Mouse (Mus musculus): ENCODE results near the gene Olig2. TPM values are rescaled to one million over a fixed set of nuclear protein-coding genes. Genes with fewer than 3 reads are reported as not detected.
A peak's percentile ranks its signal among the peaks of the same experiment; 100 is the strongest.

The Olig2 gene
- polyA plus RNA-seq, 1 experiment from 2014 or later = not detected

- WGBS = 79% methylated on average over 9 of the region's 9 CpGs
- H3K27me3 ChIP-seq (replicated peaks; ENCODE audit: insufficient read depth, low read length) = no peaks in the 10 kb centered on the region
- H3K4me1 ChIP-seq (ENCODE audit: insufficient read depth, low read depth, low read length) = no peaks in the 10 kb centered on the region
- no peak overlapping the region for H3K27ac ChIP-seq (ENCODE audit: low read length)
- TF ChIP-seq CTCF (IDR thresholded peaks at IDR 0.05) = no peak
- no peak for TF ChIP-seq EP300 (IDR thresholded peaks at IDR 0.05)
- no peak overlapping the region for H3K4me2 ChIP-seq (replicated peaks; ENCODE audit: low read depth, low read length)
- DNase-seq (ENCODE audit: low spot score) = no peak
- no peak overlapping the region for H3K4me3 ChIP-seq (ENCODE audit: low read depth, low read length)
- H3K36me3 ChIP-seq (ENCODE audit: insufficient read depth, low read length) = no peaks in the 10 kb centered on the region
- no peak for ATAC-seq
- H3K9me3 ChIP-seq (ENCODE audit: low read length) = no peaks in the 10 kb centered on the region
- H3K9ac ChIP-seq (replicated peaks; ENCODE audit: low read depth) = no peak overlapping the region
These were observed 33.5 kb upstream of the Olig2 start for GRCm38 (mm10) chr16:91191663-91192237.

DNA sequence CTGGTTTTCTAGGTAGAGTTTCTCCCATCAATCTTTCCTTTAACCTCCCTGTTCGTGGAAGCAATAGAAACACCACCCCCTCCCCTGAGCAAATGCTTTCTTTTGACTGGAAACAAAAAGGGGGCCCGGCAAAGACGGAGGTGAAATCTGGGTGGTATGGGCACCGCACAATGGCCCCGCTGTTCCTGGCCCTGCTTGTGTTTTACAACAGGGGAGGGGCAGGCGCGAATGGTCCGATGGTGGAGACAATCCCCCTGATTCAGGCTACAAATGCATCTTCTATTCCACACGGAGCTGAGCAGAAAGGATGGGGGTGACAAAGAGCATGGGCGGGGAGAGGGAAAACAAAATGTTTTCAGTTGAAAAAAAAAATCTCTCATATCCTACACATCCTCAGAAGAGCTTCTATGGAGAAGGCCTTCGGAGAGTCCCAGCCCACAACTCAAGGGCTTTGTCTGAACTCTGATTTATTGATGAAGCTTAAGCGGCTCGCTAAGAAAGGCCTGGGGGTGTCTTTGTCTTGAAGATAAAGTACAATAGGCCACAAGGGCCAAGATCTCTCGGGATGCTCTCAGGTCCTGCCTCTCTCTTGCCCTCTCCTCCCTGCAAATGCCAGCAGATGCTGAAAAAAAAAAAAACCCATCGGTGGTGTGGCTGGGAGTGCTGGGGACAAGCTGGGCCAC, 32.4 kb upstream of the Olig2 start:
- 49% methylated on average over 15 of the region's 15 CpGs for WGBS
- Histone ChIP-seq H3K9ac (replicated peaks; ENCODE audit: low read depth) (no peak overlapping the region), H3K9me3 (ENCODE audit: low read length) (no peaks in the 10 kb centered on the region), H3K27me3 (replicated peaks; ENCODE audit: insufficient read depth, low read length) (no peaks in the 10 kb centered on the region), H3K36me3 (ENCODE audit: insufficient read depth, low read length) (no peaks in the 10 kb centered on the region), H3K27ac (ENCODE audit: low read length) (no peak overlapping the region), H3K4me1 (ENCODE audit: insufficient read depth, low read depth, low read length) (no peaks in the 10 kb centered on the region), H3K4me3 (ENCODE audit: low read depth, low read length) (no peak overlapping the region), H3K4me2 (replicated peaks; ENCODE audit: low read depth, low read length) (no peak overlapping the region)
- ATAC-seq (no peak), DNase-seq (ENCODE audit: low spot score) (no peak)
- TF ChIP-seq CTCF (IDR thresholded peaks at IDR 0.05) (no peak), EP300 (IDR thresholded peaks at IDR 0.05) (no peak)

DNA sequence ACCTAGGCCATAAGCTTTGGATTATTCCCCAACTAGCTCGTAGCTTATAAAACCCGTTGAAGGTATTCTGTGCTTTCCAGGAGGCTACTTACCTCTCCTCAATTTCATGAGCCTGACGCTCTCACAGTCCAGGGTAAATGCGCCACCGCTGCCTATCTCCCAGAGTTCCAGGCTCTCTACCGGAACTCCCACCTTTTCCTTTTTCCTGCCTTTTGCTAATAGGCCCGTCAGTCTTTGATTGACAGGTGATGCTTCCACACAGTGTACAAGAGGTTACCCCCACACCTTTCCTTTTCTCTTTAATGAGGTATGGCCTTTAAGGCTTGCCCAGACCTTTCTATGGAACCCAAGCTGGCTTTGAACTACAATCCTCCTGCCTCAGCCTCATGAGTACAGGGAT, 25.4 kb upstream of the Olig2 start:
- TF ChIP-seq EP300 (IDR thresholded peaks at IDR 0.05) = no peak
- no peak for TF ChIP-seq CTCF (IDR thresholded peaks at IDR 0.05)
- H3K4me2 ChIP-seq (replicated peaks; ENCODE audit: low read depth, low read length) = no peak overlapping the region
- no peak overlapping the region for H3K27ac ChIP-seq (ENCODE audit: low read length)
- no peak overlapping the region for H3K4me3 ChIP-seq (ENCODE audit: low read depth, low read length)
- H3K36me3 ChIP-seq (ENCODE audit: insufficient read depth, low read length) = no peaks in the 10 kb centered on the region
- no peaks in the 10 kb centered on the region for H3K4me1 ChIP-seq (ENCODE audit: insufficient read depth, low read depth, low read length)
- H3K27me3 ChIP-seq (replicated peaks; ENCODE audit: insufficient read depth, low read length) = no peaks in the 10 kb centered on the region
- H3K9ac ChIP-seq (replicated peaks; ENCODE audit: low read depth) = no peak overlapping the region
- no peak for ATAC-seq
- H3K9me3 ChIP-seq (ENCODE audit: low read length) = no peaks in the 10 kb centered on the region
- no peak for DNase-seq (ENCODE audit: low spot score)
- 88% methylated on average over 7 of the region's 7 CpGs for WGBS

- WGBS = 72% methylated on average over 3 of the region's 3 CpGs
- Histone ChIP-seq H3K9me3 (ENCODE audit: low read length) (no peaks in the 10 kb centered on the region), H3K4me1 (ENCODE audit: insufficient read depth, low read depth, low read length) (no peaks in the 10 kb centered on the region), H3K27me3 (replicated peaks; ENCODE audit: insufficient read depth, low read length) (no peaks in the 10 kb centered on the region), H3K9ac (replicated peaks; ENCODE audit: low read depth) (no peak overlapping the region), H3K27ac (ENCODE audit: low read length) (no peak overlapping the region), H3K36me3 (ENCODE audit: insufficient read depth, low read length) (no peaks in the 10 kb centered on the region), H3K4me3 (ENCODE audit: low read depth, low read length) (no peak overlapping the region), H3K4me2 (replicated peaks; ENCODE audit: low read depth, low read length) (no peak overlapping the region)
- ATAC-seq (no peak), DNase-seq (ENCODE audit: low spot score) (no peak)
- TF ChIP-seq CTCF (IDR thresholded peaks at IDR 0.05) (no peak), EP300 (IDR thresholded peaks at IDR 0.05) (no peak)
These were observed 22.3 kb upstream of the Olig2 start for GRCm38 (mm10) chr16:91202989-91203388.

DNA sequence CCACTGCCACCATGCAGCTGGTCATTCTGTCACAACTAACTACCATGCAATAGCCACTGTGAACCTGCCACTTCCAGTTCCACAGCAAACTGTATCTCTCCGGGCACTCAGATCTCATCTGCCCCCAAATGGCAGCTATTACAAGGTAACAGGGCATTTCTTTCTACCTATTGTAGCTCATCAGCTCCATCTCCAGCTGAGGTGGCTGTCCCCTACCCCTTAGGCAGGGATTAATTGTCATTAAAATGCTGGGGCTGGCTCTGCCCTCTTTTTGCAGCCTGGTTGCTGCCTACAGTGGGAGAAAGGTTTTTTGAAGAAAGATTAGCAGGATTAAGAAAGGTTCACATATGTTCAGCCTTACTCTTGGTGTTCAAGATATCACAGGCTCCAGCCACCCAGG, 18.9 kb upstream of the Olig2 start:
- WGBS = 83% methylated on average over 1 of the region's 1 CpGs
- Histone ChIP-seq H3K27me3 (replicated peaks; ENCODE audit: insufficient read depth, low read length) (no peaks in the 10 kb centered on the region; the same call in 1 of the 2 replicates), H3K4me3 (ENCODE audit: low read depth, low read length) (no peak overlapping the region), H3K27ac (ENCODE audit: low read length) (no peak overlapping the region), H3K9me3 (ENCODE audit: low read length) (no peaks in the 10 kb centered on the region), H3K4me2 (replicated peaks; ENCODE audit: low read depth, low read length) (no peak overlapping the region), H3K9ac (replicated peaks; ENCODE audit: low read depth) (no peak overlapping the region), H3K36me3 (ENCODE audit: insufficient read depth, low read length) (no peaks in the 10 kb centered on the region), H3K4me1 (ENCODE audit: insufficient read depth, low read depth, low read length) (no peaks in the 10 kb centered on the region)
- TF ChIP-seq CTCF (IDR thresholded peaks at IDR 0.05) (no peak), EP300 (IDR thresholded peaks at IDR 0.05) (no peak)
- DNase-seq (ENCODE audit: low spot score) = no peak
- no peak for ATAC-seq

DNA sequence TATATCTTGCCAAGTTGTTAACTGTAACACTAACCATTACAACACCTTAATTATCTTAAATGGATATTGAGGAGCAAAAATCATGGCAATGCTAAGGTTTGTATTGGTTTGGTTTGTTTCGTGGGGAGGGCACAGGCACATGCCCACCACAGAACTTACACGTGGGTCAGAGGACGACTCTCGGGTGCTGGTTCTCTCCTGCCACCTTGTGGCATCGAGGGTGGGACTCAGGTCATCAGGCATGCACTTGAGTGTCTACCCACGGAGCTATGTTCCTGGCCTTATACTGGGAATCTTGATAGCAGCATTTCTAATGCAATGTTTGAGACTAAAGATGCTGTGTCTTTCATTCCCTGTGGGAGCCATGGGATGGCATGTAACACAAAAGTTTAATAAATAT, 8.2 kb upstream of the Olig2 start:
- ATAC-seq = no peak
- no peak for DNase-seq (ENCODE audit: low spot score)
- Histone ChIP-seq H3K27ac (ENCODE audit: low read length) (no peak overlapping the region), H3K4me3 (ENCODE audit: low read depth, low read length) (no peak overlapping the region), H3K36me3 (ENCODE audit: insufficient read depth, low read length) (no peaks in the 10 kb centered on the region), H3K4me2 (replicated peaks; ENCODE audit: low read depth, low read length) (no peak overlapping the region), H3K9me3 (ENCODE audit: low read length) (no peaks in the 10 kb centered on the region), H3K9ac (replicated peaks; ENCODE audit: low read depth) (no peak overlapping the region), H3K27me3 (replicated peaks; ENCODE audit: insufficient read depth, low read length) (peaks cover 41% of the 10 kb centered on the region), H3K4me1 (ENCODE audit: insufficient read depth, low read depth, low read length) (no peaks in the 10 kb centered on the region)
- TF ChIP-seq CTCF (IDR thresholded peaks at IDR 0.05) (peak; percentile 38), EP300 (IDR thresholded peaks at IDR 0.05) (no peak)
- WGBS = 36% methylated on average over 6 of the region's 6 CpGs

Data from lung, postnatal 0 days (tissue).